ENCODE assay signal across 21 mouse cellular contexts in the genomic region with DNA sequence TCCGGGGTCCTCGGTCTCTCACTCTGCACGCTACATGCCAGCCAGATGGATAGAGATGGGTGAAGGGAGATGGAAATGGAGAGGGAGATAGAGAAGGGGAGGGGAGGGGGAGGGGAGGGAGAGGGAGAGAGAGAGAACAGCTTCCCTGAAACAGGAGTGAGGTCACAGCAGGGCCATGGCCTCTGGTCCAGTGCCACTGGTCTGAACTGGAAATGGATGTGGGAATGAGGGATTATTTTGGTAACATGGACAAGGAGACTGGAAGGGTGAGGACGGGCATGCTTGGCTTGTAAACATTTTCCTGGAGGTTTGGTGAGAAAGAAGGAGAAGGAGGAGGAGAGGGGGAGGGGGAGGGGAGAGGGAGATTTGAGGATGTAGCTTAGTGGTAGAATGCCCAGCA. TPM values are rescaled to one million over a fixed set of nuclear protein-coding genes. Genes with fewer than 3 reads are reported as not detected.
"Had no signal": no experiment of that assay in that cellular context is flagged by ENCODE, and none has a peak within 500 bp of the region (broad histone marks: within the 10 kb centered on the region; RNA-seq: fewer than 3 reads in every experiment).

No protein-coding gene starts in this region.

- ATAC-seq: hindbrain, postnatal 0 days; inflammation-experienced regulatory T-cells, adult 6 months; intestine, embryonic 16.5 days; liver, embryonic 12.5 days; midbrain, embryonic 13.5 days; midbrain, embryonic 16.5 days had no signal

- H3K27ac ChIP-seq: hindbrain, postnatal 0 days; limb, embryonic 10.5 days; limb, embryonic 13.5 days; liver, embryonic 12.5 days; liver, embryonic 15.5 days; midbrain, embryonic 10.5 days; midbrain, embryonic 13.5 days; neural tube, embryonic 13.5 days; stomach, embryonic 15.5 days had no signal

- H3K4me2 ChIP-seq: limb, embryonic 13.5 days; liver, embryonic 12.5 days; liver, embryonic 15.5 days; midbrain, embryonic 13.5 days; neural tube, embryonic 13.5 days; stomach, embryonic 15.5 days had no signal

- H3K9me3 ChIP-seq: limb, embryonic 10.5 days; limb, embryonic 13.5 days; liver, embryonic 12.5 days; liver, embryonic 15.5 days; megakaryocyte, embryonic 14.5 days; midbrain, embryonic 10.5 days; midbrain, embryonic 13.5 days; neural tube, embryonic 13.5 days; stomach, embryonic 15.5 days had no signal

- H3K4me1 ChIP-seq: limb, embryonic 13.5 days; liver, embryonic 12.5 days; liver, embryonic 15.5 days; megakaryocyte, embryonic 14.5 days had no signal

- H3K27me3 ChIP-seq: limb, embryonic 13.5 days; liver, embryonic 12.5 days; liver, embryonic 15.5 days; midbrain, embryonic 13.5 days; neural tube, embryonic 13.5 days; stomach, embryonic 15.5 days had no signal

- H3K9ac ChIP-seq: limb, embryonic 13.5 days; liver, embryonic 12.5 days; liver, embryonic 15.5 days; midbrain, embryonic 13.5 days; neural tube, embryonic 13.5 days; stomach, embryonic 15.5 days had no signal

- H3K36me3 ChIP-seq: limb, embryonic 10.5 days; limb, embryonic 13.5 days; liver, embryonic 12.5 days; liver, embryonic 15.5 days; midbrain, embryonic 10.5 days; midbrain, embryonic 13.5 days; neural tube, embryonic 13.5 days; stomach, embryonic 15.5 days had no signal

- DNase-seq: liver; lung, adult 18-20 months; retina, postnatal 1 day; right cerebral cortex, postnatal 25 days; spleen, adult 18-20 months; thymus, postnatal 25 days had no signal

- H3K4me3 ChIP-seq: limb, embryonic 10.5 days; limb, embryonic 13.5 days; liver, embryonic 12.5 days; liver, embryonic 15.5 days; megakaryocyte, embryonic 14.5 days; midbrain, embryonic 10.5 days; midbrain, embryonic 13.5 days; myocyte; neural tube, embryonic 13.5 days; stomach, embryonic 15.5 days had no signal

RNA-seq across cellular contexts. Expression of gene Vwa5b1, which starts 59.0 kb away (rescaled TPM):
- polyA plus RNA-seq: inflammation-experienced regulatory T-cells, adult 6 months; limb, embryonic 13.5 days; liver, embryonic 12.5 days; liver, embryonic 15.5 days; myocyte; thymus, postnatal 0 days had no signal
